Mouse (Mus musculus) heart, postnatal 0 days (tissue): ENCODE data around the gene Cdh13.

ENCODE experiments used
- CTCF ChIP-seq: IDR thresholded peaks from 2 replicates; pipeline ENCODE4 v1.5.1; 2016; ENCODE audit warnings: antibody characterized with exemption, control low read depth, low read depth
- EP300 ChIP-seq: IDR thresholded peaks from 2 replicates; pipeline ENCODE4 v1.6.1; 2016; ENCODE audit warnings: antibody characterized with exemption, low read depth

GRCm38 (mm10) chr8:118538816-118539558 is 255.5 kb downstream of the Cdh13 start:
- no peak for TF ChIP-seq CTCF
- TF ChIP-seq EP300, result no peak
